Mouse (Mus musculus): Measurements from ENCODE around the gene Soat1. TPM values are rescaled to one million over a fixed set of nuclear protein-coding genes. Genes with fewer than 3 reads are reported as not detected.
"Not testable (repeated sequence)": the region's sequence is repeated elsewhere in the genome, so short reads cannot be mapped to it uniquely, and the experiment has no call there.

The Soat1 gene
- 209 and 257 TPM in 2 replicates for total RNA-seq (2014; fragmentation: Nextera tagmentation)
- 196 and 244 TPM in 2 replicates for total RNA-seq (2017)
- 40.6 and 51.0 TPM in 2 replicates for polyA plus RNA-seq (2012)

GRCm38 (mm10) chr1:156473961-156474503, at the start of gene Soat1:
Gene Soat1, minus strand, starts transcription at chr1:156474331.
- H3K27me3 ChIP-seq (ENCODE audit: insufficient read depth, low read length): peaks cover 12% of the 10 kb centered on the region

GRCm38 (mm10) chr1:156523842-156524241, 49.7 kb upstream of the Soat1 start, which contains the start of gene Gm10031:
Gene Gm10031, plus strand, starts transcription at chr1:156524012.
- not testable (repeated sequence) for H3K27me3 ChIP-seq (ENCODE audit: insufficient read depth, low read length); DNase-seq (ENCODE audit: low spot score); H3K4me3 ChIP-seq (ENCODE audit: low read depth, low read length); H3K9me3 ChIP-seq (replicated peaks); H3K36me3 ChIP-seq (replicated peaks); H3K4me1 ChIP-seq (ENCODE audit: insufficient read depth, low read depth, low read length)
- peak; percentile 66 for ATAC-seq (ENCODE audit: extremely low read depth, insufficient number of reproducible peaks, low FRiP score, poor library complexity, severe bottlenecking)

More at GRCm38 (mm10) chr1:156473961-156474503, at the start of gene Soat1:
- peak; percentile 85 for DNase-seq (ENCODE audit: low spot score)
- no peak for TF ChIP-seq POLR2AphosphoS5 (IDR thresholded peaks at IDR 0.05; ENCODE audit: insufficient replicate concordance, low read depth, low read length)
- TF ChIP-seq TAL1 (conservative IDR thresholded peaks at IDR 0.05; ENCODE audit: low read depth, low read length): no peak
- no peak for TF ChIP-seq CTCF (IDR thresholded peaks at IDR 0.05; ENCODE audit: low read depth, low read length)
- no peak for TF ChIP-seq GATA2 (IDR thresholded peaks at IDR 0.05; ENCODE audit: borderline replicate concordance, low read depth, low read length)
- no peak for TF ChIP-seq GATA1 (IDR thresholded peaks at IDR 0.05; ENCODE audit: borderline replicate concordance, low read length)
- Histone ChIP-seq H3K4me1 (ENCODE audit: insufficient read depth, low read depth, low read length) (peaks cover 40% of the 10 kb centered on the region), H3K9me3 (replicated peaks) (peaks cover 7% of the 10 kb centered on the region), H3K36me3 (replicated peaks) (peaks cover 11% of the 10 kb centered on the region), H3K4me3 (ENCODE audit: low read depth, low read length) (peak within 1 kb of the TSS; percentile 82)
- peak; percentile 82 for ATAC-seq (ENCODE audit: extremely low read depth, insufficient number of reproducible peaks, low FRiP score, poor library complexity, severe bottlenecking)

- H3K4me1 ChIP-seq (ENCODE audit: insufficient read depth, low read depth, low read length): no peaks in the 10 kb centered on the region
- no peaks in the 10 kb centered on the region for H3K36me3 ChIP-seq (replicated peaks)
These were observed 47.8 kb upstream of the Soat1 start for GRCm38 (mm10) chr1:156521796-156522517.

GRCm38 (mm10) chr1:156520136-156520780, 46.1 kb upstream of the Soat1 start:
- no peak for DNase-seq (ENCODE audit: low spot score)
- H3K27me3 ChIP-seq (ENCODE audit: insufficient read depth, low read length): peaks cover 10% of the 10 kb centered on the region; the same call in 1 of the 2 replicates
- TF ChIP-seq POLR2AphosphoS5 (IDR thresholded peaks at IDR 0.05; ENCODE audit: insufficient replicate concordance, low read depth, low read length): no peak
- no peak for TF ChIP-seq GATA2 (IDR thresholded peaks at IDR 0.05; ENCODE audit: borderline replicate concordance, low read depth, low read length)
- TF ChIP-seq GATA1 (IDR thresholded peaks at IDR 0.05; ENCODE audit: borderline replicate concordance, low read length): no peak
- TF ChIP-seq CTCF (IDR thresholded peaks at IDR 0.05; ENCODE audit: low read depth, low read length): no peak
- no peak for TF ChIP-seq TAL1 (conservative IDR thresholded peaks at IDR 0.05; ENCODE audit: low read depth, low read length)
- ATAC-seq (ENCODE audit: extremely low read depth, insufficient number of reproducible peaks, low FRiP score, poor library complexity, severe bottlenecking): no peak
- H3K36me3 ChIP-seq (replicated peaks): no peaks in the 10 kb centered on the region
- no peak overlapping the region for H3K4me3 ChIP-seq (ENCODE audit: low read depth, low read length)
- H3K9me3 ChIP-seq (replicated peaks): no peaks in the 10 kb centered on the region
- H3K4me1 ChIP-seq (ENCODE audit: insufficient read depth, low read depth, low read length): no peaks in the 10 kb centered on the region

More at GRCm38 (mm10) chr1:156521796-156522517, 47.8 kb upstream of the Soat1 start:
- DNase-seq (ENCODE audit: low spot score): no peak
- no peak for ATAC-seq (ENCODE audit: extremely low read depth, insufficient number of reproducible peaks, low FRiP score, poor library complexity, severe bottlenecking)
- Histone ChIP-seq H3K9me3 (replicated peaks) (no peaks in the 10 kb centered on the region), H3K27me3 (ENCODE audit: insufficient read depth, low read length) (peaks cover 10% of the 10 kb centered on the region; the same call in 1 of the 2 replicates), H3K4me3 (ENCODE audit: low read depth, low read length) (no peak overlapping the region)
- TF ChIP-seq CTCF (IDR thresholded peaks at IDR 0.05; ENCODE audit: low read depth, low read length) (no peak), GATA1 (IDR thresholded peaks at IDR 0.05; ENCODE audit: borderline replicate concordance, low read length) (no peak), TAL1 (conservative IDR thresholded peaks at IDR 0.05; ENCODE audit: low read depth, low read length) (no peak), GATA2 (IDR thresholded peaks at IDR 0.05; ENCODE audit: borderline replicate concordance, low read depth, low read length) (no peak), POLR2AphosphoS5 (IDR thresholded peaks at IDR 0.05; ENCODE audit: insufficient replicate concordance, low read depth, low read length) (no peak)

DNA sequence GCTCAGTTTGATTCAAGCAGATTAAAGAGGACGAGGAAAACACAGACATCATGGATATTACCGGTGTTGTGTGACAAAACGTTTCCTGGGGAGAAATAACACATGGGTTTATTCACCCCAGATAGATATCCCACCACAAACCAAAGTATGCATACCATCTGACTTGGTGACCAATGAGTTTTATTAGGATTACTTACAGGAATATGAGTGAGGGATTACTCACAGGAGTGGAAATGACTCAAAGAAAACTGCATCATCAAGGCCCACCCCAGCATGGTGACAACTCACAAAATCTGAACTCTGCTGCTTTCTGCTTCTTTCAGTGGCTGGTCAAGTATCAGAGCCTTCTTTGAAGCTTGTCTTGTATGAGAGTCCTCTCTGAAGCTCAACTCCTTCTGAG, 33.6 kb upstream of the Soat1 start:
- no peak for TF ChIP-seq CTCF (IDR thresholded peaks at IDR 0.05; ENCODE audit: low read depth, low read length)
- H3K27me3 ChIP-seq (ENCODE audit: insufficient read depth, low read length): peaks cover 3% of the 10 kb centered on the region; the same call in 1 of the 2 replicates
- H3K36me3 ChIP-seq (replicated peaks): no peaks in the 10 kb centered on the region
- no peaks in the 10 kb centered on the region for H3K9me3 ChIP-seq (replicated peaks)
- H3K4me3 ChIP-seq (ENCODE audit: low read depth, low read length): no peak overlapping the region
- no peak for ATAC-seq (ENCODE audit: extremely low read depth, insufficient number of reproducible peaks, low FRiP score, poor library complexity, severe bottlenecking)
- DNase-seq (ENCODE audit: low spot score): no peak
- peaks cover 2% of the 10 kb centered on the region; the same call in 1 of the 2 replicates for H3K4me1 ChIP-seq (ENCODE audit: insufficient read depth, low read depth, low read length)

DNA sequence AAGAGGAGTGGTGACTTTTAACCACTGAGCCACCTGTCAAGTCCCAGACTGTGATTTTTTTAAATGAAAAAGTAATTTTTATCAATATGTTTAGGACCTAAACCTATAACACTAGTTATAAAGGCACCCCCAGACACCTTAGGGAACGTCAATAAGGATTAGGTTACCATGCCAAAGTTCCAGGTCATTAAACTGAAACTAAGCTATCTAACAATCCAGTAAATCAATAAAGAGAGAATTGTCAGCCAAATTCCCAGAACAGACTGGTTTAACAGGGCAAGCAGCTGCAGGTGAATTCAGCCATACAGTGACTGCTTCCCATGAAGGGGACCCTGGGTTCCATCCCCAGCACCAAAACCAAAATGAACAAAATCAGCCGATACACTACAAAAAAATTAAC, 31.8 kb upstream of the Soat1 start:
- no peak for ATAC-seq (ENCODE audit: extremely low read depth, insufficient number of reproducible peaks, low FRiP score, poor library complexity, severe bottlenecking)
- no peak for TF ChIP-seq GATA2 (IDR thresholded peaks at IDR 0.05; ENCODE audit: borderline replicate concordance, low read depth, low read length)
- TF ChIP-seq POLR2AphosphoS5 (IDR thresholded peaks at IDR 0.05; ENCODE audit: insufficient replicate concordance, low read depth, low read length): no peak
- no peak for TF ChIP-seq TAL1 (conservative IDR thresholded peaks at IDR 0.05; ENCODE audit: low read depth, low read length)
- TF ChIP-seq GATA1 (IDR thresholded peaks at IDR 0.05; ENCODE audit: borderline replicate concordance, low read length): no peak
- no peak for TF ChIP-seq CTCF (IDR thresholded peaks at IDR 0.05; ENCODE audit: low read depth, low read length)
- Histone ChIP-seq H3K4me1 (ENCODE audit: insufficient read depth, low read depth, low read length) (peaks cover 2% of the 10 kb centered on the region; the same call in 1 of the 2 replicates), H3K4me3 (ENCODE audit: low read depth, low read length) (no peak overlapping the region), H3K27me3 (ENCODE audit: insufficient read depth, low read length) (peaks cover 3% of the 10 kb centered on the region; the same call in 1 of the 2 replicates), H3K36me3 (replicated peaks) (no peaks in the 10 kb centered on the region), H3K9me3 (replicated peaks) (no peaks in the 10 kb centered on the region)
- no peak for DNase-seq (ENCODE audit: low spot score)
